Mouse (Mus musculus) frontal cortex, postnatal 10 days (tissue): ENCODE measurements around the gene Fcgr1.
"Not testable (repeated sequence)": the region's sequence is repeated elsewhere in the genome, so short reads cannot be mapped to it uniquely, and the experiment has no call there.

ENCODE experiments used
- DNase-seq, 2 experiments: peaks; one replicate each; pipeline ENCODE4 v3.0.0; 2022; ENCODE audit warnings: low spot score in 2 of 2, mixed read lengths in 1 of 2

Fcgr1 gene

GRCm38 (mm10) chr3:96273591-96274465 is 19.9 kb downstream of the Fcgr1 start:
- DNase-seq, result no peak

- peak; percentile 91 for DNase-seq
Measured at GRCm38 (mm10) chr3:96269511-96270474, 24.0 kb downstream of the Fcgr1 start, which contains the start of gene Hist2h2bb. Hist2h2bb (plus strand) TSS chr3:96269752.

GRCm38 (mm10) chr3:96268776-96269378 is 24.9 kb downstream of the Fcgr1 start:
- DNase-seq, result not testable (repeated sequence)

- DNase-seq, result peak; percentile 60 to 74
Measured at GRCm38 (mm10) chr3:96268051-96268775, 25.6 kb downstream of the Fcgr1 start, which contains the start of gene Hist2h3b. Hist2h3b (plus strand) TSS chr3:96268654.

- no peak for DNase-seq
Measured at GRCm38 (mm10) chr3:96267541-96267940, 26.2 kb downstream of the Fcgr1 start.

- DNase-seq, result no peak
Measured at GRCm38 (mm10) chr3:96266132-96266710, 27.5 kb downstream of the Fcgr1 start.

- DNase-seq, result no peak
Measured at GRCm38 (mm10) chr3:96264404-96264949, 29.3 kb downstream of the Fcgr1 start.

GRCm38 (mm10) chr3:96263558-96264403 is 30.0 kb downstream of the Fcgr1 start:
- DNase-seq, result peak in 1 of 2 experiments; percentile 32

GRCm38 (mm10) chr3:96262979-96263550 is 30.7 kb downstream of the Fcgr1 start, which contains the start of gene Hist2h4:
Hist2h4 (minus strand) TSS chr3:96263311.
- DNase-seq, result peak; percentile 95

- DNase-seq, result peak; percentile 70 to 73
Measured at GRCm38 (mm10) chr3:96262216-96262875, 31.4 kb downstream of the Fcgr1 start.

GRCm38 (mm10) chr3:96261623-96262022 is 32.1 kb downstream of the Fcgr1 start:
- no peak for DNase-seq

GRCm38 (mm10) chr3:96260220-96260619 is 33.5 kb downstream of the Fcgr1 start:
- DNase-seq, result no peak

GRCm38 (mm10) chr3:96257190-96257589 is 36.6 kb downstream of the Fcgr1 start:
- DNase-seq, result no peak

- no peak for DNase-seq
Measured at GRCm38 (mm10) chr3:96255926-96256593, 37.7 kb downstream of the Fcgr1 start.

GRCm38 (mm10) chr3:96254683-96255355 is 39.0 kb downstream of the Fcgr1 start:
- DNase-seq, result no peak

GRCm38 (mm10) chr3:96251787-96252186 is 42.0 kb downstream of the Fcgr1 start:
- DNase-seq, result no peak

GRCm38 (mm10) chr3:96250890-96251289 is 42.9 kb downstream of the Fcgr1 start:
- DNase-seq, result no peak
